Mouse (Mus musculus) C2C12 (cell line): ENCODE results near the gene Gm11042.

Experiments
- CTCF ChIP-seq: IDR thresholded peaks from one replicate; pipeline ENCODE4 v1.5.1; 2011; ENCODE audit not compliant: control insufficient read depth, insufficient read depth, insufficient read length
- MAX ChIP-seq: IDR thresholded peaks from one replicate; pipeline ENCODE4 v1.6.1; 2011; ENCODE audit warnings: mild to moderate bottlenecking, control low read depth
- MYOG ChIP-seq: IDR thresholded peaks from one replicate; pipeline ENCODE4 v1.6.1; 2011; ENCODE audit not compliant: control insufficient read depth, insufficient read length; ENCODE audit errors: extremely low read depth

DNA sequence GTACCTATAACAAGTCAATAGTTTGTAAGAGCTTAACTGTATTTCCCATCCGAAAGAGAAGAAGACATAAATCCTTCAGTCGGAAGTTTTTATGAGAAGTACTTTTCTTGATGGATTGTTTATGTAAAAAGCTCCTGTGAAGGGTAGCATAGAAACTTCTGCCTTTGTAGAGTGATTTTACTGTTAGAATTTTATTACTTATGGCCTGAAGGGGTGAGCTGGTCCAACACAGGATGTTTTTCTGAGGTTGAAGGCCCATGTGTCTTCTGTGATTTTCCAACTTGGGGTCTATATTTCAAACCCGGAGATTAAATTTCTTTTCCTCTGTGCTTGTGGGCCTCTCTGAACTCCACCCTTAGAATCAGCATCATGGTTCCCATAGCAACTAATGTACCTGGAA, 26.5 kb upstream of the Gm11042 start:
- TF ChIP-seq CTCF (no peak), MAX (no peak), MYOG (no peak)
